Mouse (Mus musculus): Measurements from ENCODE around the gene Tma7. TPM values are rescaled to one million over a fixed set of nuclear protein-coding genes. Genes with fewer than 3 reads are reported as not detected.

Gene Tma7
- polyA plus RNA-seq, 1 experiment = 203 TPM

- Histone ChIP-seq H3K9me3 (replicated peaks; ENCODE audit: control insufficient read depth, insufficient read depth, low read length, poor library complexity, severe bottlenecking) (no peaks in the 10 kb centered on the region), H3K27ac (ENCODE audit: insufficient read depth, low read length) (no peak overlapping the region), H3K4me1 (ENCODE audit: control insufficient read depth, insufficient read depth, low read length) (no peaks in the 10 kb centered on the region), H3K4me3 (ENCODE audit: low read depth, low read length) (no peak overlapping the region), H3K27me3 (ENCODE audit: control insufficient read depth, insufficient read depth, low read length, poor library complexity, severe bottlenecking) (no peaks in the 10 kb centered on the region), H3K9ac (ENCODE audit: low read depth, poor library complexity, severe bottlenecking) (no peak overlapping the region), H3K36me3 (ENCODE audit: control insufficient read depth, insufficient read depth, low read length, poor library complexity, severe bottlenecking) (no peaks in the 10 kb centered on the region)
- TF ChIP-seq EP300 (IDR thresholded peaks at IDR 0.05; ENCODE audit: insufficient read depth, low read depth, low read length) = no peak
- no peak for TF ChIP-seq CTCF (IDR thresholded peaks at IDR 0.05; ENCODE audit: low read depth, low read length)
- no peak for TF ChIP-seq POLR2A (IDR thresholded peaks at IDR 0.05; ENCODE audit: insufficient read depth, low read length)
Measured at GRCm38 (mm10) chr9:109124164-109124563, 41.8 kb upstream of the Tma7 start.

DNA sequence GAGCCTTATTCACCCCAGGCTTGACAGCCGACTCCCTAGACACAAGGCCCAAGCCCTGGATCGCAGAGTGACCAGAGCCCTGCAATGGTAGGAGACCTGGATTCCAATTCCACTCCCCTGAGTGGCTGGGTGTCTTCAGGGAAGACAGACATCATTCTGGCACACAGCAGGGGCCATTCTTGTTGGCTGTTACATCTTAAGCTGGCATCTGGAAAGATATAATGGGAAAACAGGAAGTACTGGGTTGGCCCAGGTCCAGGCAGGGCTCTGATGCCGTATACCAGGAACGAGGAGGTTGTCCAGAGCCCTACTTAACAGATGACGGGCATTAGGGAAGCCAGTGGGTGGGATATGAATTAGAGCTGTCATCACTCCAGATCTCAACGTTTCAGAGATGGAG is 40.9 kb upstream of the Tma7 start:
- TF ChIP-seq CTCF (IDR thresholded peaks at IDR 0.05; ENCODE audit: low read depth, low read length) (no peak), POLR2A (IDR thresholded peaks at IDR 0.05; ENCODE audit: insufficient read depth, low read length) (no peak), EP300 (IDR thresholded peaks at IDR 0.05; ENCODE audit: insufficient read depth, low read depth, low read length) (no peak)
- Histone ChIP-seq H3K4me3 (ENCODE audit: low read depth, low read length) (no peak overlapping the region), H3K27me3 (ENCODE audit: control insufficient read depth, insufficient read depth, low read length, poor library complexity, severe bottlenecking) (no peaks in the 10 kb centered on the region), H3K27ac (ENCODE audit: insufficient read depth, low read length) (no peak overlapping the region), H3K4me1 (ENCODE audit: control insufficient read depth, insufficient read depth, low read length) (no peaks in the 10 kb centered on the region), H3K36me3 (ENCODE audit: control insufficient read depth, insufficient read depth, low read length, poor library complexity, severe bottlenecking) (no peaks in the 10 kb centered on the region), H3K9ac (ENCODE audit: low read depth, poor library complexity, severe bottlenecking) (no peak overlapping the region), H3K9me3 (replicated peaks; ENCODE audit: control insufficient read depth, insufficient read depth, low read length, poor library complexity, severe bottlenecking) (no peaks in the 10 kb centered on the region)

DNA sequence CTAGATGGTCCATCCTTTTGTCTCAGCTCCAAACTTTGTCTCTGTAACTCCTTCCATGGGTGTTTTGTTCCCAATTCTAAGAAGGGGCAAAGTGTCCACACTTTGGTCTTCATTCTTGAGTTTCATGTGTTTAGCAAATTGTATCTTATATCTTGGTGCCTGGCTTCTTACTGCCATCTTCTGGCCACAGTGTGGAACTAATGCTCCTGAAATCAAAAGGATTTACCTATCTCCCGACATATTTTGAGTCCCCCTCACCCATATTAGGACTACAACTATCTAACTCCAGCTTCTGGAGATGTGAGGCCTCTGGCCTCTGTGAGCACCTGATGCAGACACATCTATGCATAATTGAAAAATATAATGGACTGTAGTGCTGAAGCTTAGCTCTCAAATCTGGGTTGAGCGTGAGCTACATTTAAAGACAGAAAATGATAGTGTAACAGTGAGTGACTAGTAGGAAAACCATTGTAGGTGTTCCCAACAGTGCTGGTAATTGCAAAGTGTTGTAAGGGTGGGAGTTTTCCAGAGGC is 40.2 kb upstream of the Tma7 start:
- TF ChIP-seq EP300 (IDR thresholded peaks at IDR 0.05; ENCODE audit: insufficient read depth, low read depth, low read length) (no peak), CTCF (IDR thresholded peaks at IDR 0.05; ENCODE audit: low read depth, low read length) (no peak), POLR2A (IDR thresholded peaks at IDR 0.05; ENCODE audit: insufficient read depth, low read length) (no peak)
- H3K27me3 ChIP-seq (ENCODE audit: control insufficient read depth, insufficient read depth, low read length, poor library complexity, severe bottlenecking) = no peaks in the 10 kb centered on the region

DNA sequence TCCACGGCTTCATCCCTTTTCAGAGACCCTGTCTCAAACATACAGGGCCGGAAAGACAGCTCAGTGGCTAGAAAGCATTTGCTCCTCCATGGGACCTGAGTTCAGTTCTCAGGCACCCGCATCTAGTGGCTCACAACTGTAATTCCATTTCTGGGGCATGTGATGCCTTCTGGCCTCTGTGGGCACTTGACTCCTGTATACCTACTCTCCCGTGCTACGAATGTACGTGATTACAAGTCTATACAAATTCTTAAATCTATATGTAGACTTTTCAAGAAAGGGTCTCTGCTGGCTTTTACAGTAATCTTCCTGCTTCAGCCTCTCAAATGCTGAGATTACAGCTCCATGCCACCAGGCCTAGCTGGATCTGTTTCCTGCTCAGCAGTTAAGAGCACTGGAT is 38.6 kb upstream of the Tma7 start:
- Histone ChIP-seq H3K9ac (ENCODE audit: low read depth, poor library complexity, severe bottlenecking) (no peak overlapping the region), H3K4me1 (ENCODE audit: control insufficient read depth, insufficient read depth, low read length) (no peaks in the 10 kb centered on the region), H3K4me3 (ENCODE audit: low read depth, low read length) (no peak overlapping the region), H3K27ac (ENCODE audit: insufficient read depth, low read length) (no peak overlapping the region), H3K27me3 (ENCODE audit: control insufficient read depth, insufficient read depth, low read length, poor library complexity, severe bottlenecking) (no peaks in the 10 kb centered on the region), H3K9me3 (replicated peaks; ENCODE audit: control insufficient read depth, insufficient read depth, low read length, poor library complexity, severe bottlenecking) (no peaks in the 10 kb centered on the region), H3K36me3 (ENCODE audit: control insufficient read depth, insufficient read depth, low read length, poor library complexity, severe bottlenecking) (0 out of 2 replicates have a peak, but pooled peaks cover 4% of the 10 kb centered on the region)
- no peak for TF ChIP-seq EP300 (IDR thresholded peaks at IDR 0.05; ENCODE audit: insufficient read depth, low read depth, low read length)
- no peak for TF ChIP-seq CTCF (IDR thresholded peaks at IDR 0.05; ENCODE audit: low read depth, low read length)
- no peak for TF ChIP-seq POLR2A (IDR thresholded peaks at IDR 0.05; ENCODE audit: insufficient read depth, low read length)

More for the DNA sequence above, 40.2 kb upstream of the Tma7 start:
- Histone ChIP-seq H3K9me3 (replicated peaks; ENCODE audit: control insufficient read depth, insufficient read depth, low read length, poor library complexity, severe bottlenecking) (no peaks in the 10 kb centered on the region), H3K4me1 (ENCODE audit: control insufficient read depth, insufficient read depth, low read length) (no peaks in the 10 kb centered on the region), H3K9ac (ENCODE audit: low read depth, poor library complexity, severe bottlenecking) (no peak overlapping the region), H3K4me3 (ENCODE audit: low read depth, low read length) (no peak overlapping the region), H3K27ac (ENCODE audit: insufficient read depth, low read length) (no peak overlapping the region), H3K36me3 (ENCODE audit: control insufficient read depth, insufficient read depth, low read length, poor library complexity, severe bottlenecking) (no peaks in the 10 kb centered on the region)

DNA sequence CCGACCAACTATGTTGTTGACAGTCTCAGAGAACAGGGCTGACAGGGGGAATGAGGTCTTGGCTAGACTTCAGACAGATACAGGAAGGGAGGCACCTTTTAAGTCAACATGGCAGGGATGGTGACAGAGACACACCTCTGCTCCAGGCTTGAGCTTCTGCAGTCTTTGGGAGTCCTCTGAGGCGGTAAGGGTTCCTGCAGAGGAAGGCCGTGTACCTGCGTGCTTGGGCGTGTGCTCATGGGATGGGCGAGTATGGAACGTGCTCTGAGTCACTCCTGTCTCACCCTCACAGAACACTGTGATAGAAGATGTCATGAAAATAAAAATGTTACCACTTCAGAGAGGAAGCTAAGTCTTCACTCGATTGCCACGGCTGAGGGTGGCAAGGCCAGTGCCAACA is 37.2 kb upstream of the Tma7 start:
- TF ChIP-seq EP300 (IDR thresholded peaks at IDR 0.05; ENCODE audit: insufficient read depth, low read depth, low read length) (no peak), CTCF (IDR thresholded peaks at IDR 0.05; ENCODE audit: low read depth, low read length) (no peak), POLR2A (IDR thresholded peaks at IDR 0.05; ENCODE audit: insufficient read depth, low read length) (no peak)
- Histone ChIP-seq H3K27me3 (ENCODE audit: control insufficient read depth, insufficient read depth, low read length, poor library complexity, severe bottlenecking) (no peaks in the 10 kb centered on the region), H3K27ac (ENCODE audit: insufficient read depth, low read length) (no peak overlapping the region), H3K4me3 (ENCODE audit: low read depth, low read length) (no peak overlapping the region), H3K4me1 (ENCODE audit: control insufficient read depth, insufficient read depth, low read length) (no peaks in the 10 kb centered on the region), H3K36me3 (ENCODE audit: control insufficient read depth, insufficient read depth, low read length, poor library complexity, severe bottlenecking) (peaks cover 10% of the 10 kb centered on the region; the same call in 1 of the 2 replicates), H3K9ac (ENCODE audit: low read depth, poor library complexity, severe bottlenecking) (no peak overlapping the region), H3K9me3 (replicated peaks; ENCODE audit: control insufficient read depth, insufficient read depth, low read length, poor library complexity, severe bottlenecking) (no peaks in the 10 kb centered on the region)

DNA sequence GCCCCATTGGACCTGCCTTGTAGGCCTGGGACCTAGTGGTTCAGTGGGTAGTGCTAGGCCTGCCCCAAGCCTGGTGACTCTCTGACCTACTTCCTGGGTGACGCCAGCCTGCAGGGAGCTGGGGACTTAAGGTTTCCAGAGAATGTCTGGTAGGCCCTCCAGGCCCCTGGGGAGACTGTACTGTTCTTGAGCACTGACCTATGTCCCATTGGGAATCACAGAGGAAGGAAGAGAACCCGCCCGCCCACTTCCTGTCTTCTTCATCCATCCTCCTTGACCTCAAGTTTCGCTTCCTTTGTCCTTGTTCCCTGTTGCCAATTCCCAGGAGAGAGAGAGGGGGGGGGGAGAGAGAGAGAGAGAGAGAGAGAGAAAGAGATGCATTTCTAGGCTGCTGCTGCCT is 35.7 kb upstream of the Tma7 start:
- H3K27ac ChIP-seq (ENCODE audit: insufficient read depth, low read length) = no peak overlapping the region
- H3K9ac ChIP-seq (ENCODE audit: low read depth, poor library complexity, severe bottlenecking) = no peak overlapping the region
- no peaks in the 10 kb centered on the region for H3K4me1 ChIP-seq (ENCODE audit: control insufficient read depth, insufficient read depth, low read length)
- H3K4me3 ChIP-seq (ENCODE audit: low read depth, low read length) = no peak overlapping the region
- no peak for TF ChIP-seq CTCF (IDR thresholded peaks at IDR 0.05; ENCODE audit: low read depth, low read length)
- no peak for TF ChIP-seq EP300 (IDR thresholded peaks at IDR 0.05; ENCODE audit: insufficient read depth, low read depth, low read length)
- no peak for TF ChIP-seq POLR2A (IDR thresholded peaks at IDR 0.05; ENCODE audit: insufficient read depth, low read length)
- no peaks in the 10 kb centered on the region for H3K9me3 ChIP-seq (replicated peaks; ENCODE audit: control insufficient read depth, insufficient read depth, low read length, poor library complexity, severe bottlenecking)
- H3K27me3 ChIP-seq (ENCODE audit: control insufficient read depth, insufficient read depth, low read length, poor library complexity, severe bottlenecking) = no peaks in the 10 kb centered on the region
- H3K36me3 ChIP-seq (ENCODE audit: control insufficient read depth, insufficient read depth, low read length, poor library complexity, severe bottlenecking) = peaks cover 14% of the 10 kb centered on the region; the same call in 1 of the 2 replicates

Data from ES-Bruce4 (cell line).